Mouse (Mus musculus) natural killer cell, adult 2 months (primary cell): ENCODE measurements around the gene Stard3.

ENCODE experiments used
- DNase-seq, 2 experiments: peaks; one replicate each; pipeline ENCODE4 v3.0.0; 2022; ENCODE audit warnings: low spot score in 2 of 2

Stard3 gene

DNA sequence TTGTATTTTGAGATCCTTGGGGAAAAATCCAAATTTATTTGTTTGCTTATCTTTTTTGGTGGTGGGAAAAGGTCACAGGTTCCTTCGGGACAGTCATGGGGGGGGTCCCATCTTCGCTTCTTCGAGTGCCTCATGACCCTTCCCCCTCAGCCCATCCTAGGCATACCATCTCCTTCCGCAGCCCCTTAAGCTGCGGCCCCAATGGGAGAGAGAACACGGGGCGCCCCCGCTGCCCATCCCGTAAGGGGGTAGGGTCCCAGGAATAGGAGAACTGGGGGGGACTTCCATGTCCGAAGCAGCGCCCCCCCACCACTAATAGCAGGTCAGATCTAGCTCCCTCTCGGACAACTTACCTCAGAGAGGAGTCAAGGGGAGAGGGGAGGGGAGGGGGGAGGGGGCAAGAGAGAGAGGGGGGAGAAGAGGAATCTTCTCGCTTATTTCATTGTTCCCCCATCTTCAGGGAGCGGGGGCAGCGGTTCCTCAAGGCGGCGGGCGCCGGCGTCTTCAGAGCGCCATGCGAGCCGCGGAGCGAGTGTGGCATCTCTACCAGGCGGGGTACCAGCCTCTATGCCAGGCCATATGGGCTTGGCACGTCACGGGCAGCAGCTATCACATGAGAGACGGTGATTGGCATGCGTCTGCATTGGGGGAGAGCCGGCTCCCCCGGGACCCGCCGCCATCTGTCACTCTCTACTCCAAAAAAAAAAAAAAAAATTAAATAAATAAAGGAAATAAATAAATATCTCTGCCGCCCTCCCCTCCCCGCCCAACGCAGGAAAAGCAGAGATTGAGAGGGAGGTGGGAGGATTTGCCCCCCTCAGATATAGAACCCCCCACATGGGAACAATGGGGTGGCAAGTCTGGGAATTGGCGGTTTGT lies 28.8 kb upstream of the Stard3 start, which contains the start of gene Neurod2:
Neurod2 (minus strand) TSS at position 568 of the 879 bp plus-strand sequence.
- DNase-seq = no peak

DNA sequence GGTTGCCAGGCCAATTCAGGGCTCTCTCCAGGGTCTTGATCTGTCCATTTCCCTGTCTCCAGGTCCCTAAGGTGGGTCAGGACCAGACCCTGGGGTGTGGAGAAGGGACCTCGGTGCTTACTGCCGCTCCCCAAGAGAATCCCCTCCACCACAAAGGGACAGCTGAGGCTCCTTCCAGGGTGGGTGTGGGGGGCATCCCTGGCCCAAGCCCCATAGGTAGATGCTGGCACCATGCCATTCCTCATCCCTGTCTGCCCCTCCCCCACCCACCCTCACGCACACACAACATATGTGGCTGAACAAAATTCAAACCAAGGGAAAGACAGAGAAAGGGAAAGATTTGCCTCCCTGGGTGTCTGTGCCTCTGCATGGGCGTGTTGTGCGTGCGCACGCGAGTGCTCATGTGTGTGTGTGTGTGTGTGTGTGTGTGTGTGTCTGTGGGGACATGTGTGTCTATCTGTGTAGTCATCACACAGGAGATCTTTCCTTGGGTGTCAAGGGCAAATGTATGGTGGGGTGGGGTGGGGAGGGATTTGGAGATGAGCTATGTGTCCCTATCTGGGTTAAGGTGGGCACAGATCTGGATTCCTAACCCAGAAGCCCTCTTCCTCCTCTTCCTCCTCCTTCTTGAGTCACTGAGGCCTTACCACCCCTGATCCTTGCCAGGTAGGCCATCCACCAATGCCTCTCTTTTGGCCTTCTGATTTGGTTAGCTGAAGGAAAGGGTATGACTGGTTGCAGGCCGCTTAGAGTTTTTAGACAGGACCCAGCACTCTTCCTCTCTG lies 28.0 kb upstream of the Stard3 start:
- no peak for DNase-seq

DNA sequence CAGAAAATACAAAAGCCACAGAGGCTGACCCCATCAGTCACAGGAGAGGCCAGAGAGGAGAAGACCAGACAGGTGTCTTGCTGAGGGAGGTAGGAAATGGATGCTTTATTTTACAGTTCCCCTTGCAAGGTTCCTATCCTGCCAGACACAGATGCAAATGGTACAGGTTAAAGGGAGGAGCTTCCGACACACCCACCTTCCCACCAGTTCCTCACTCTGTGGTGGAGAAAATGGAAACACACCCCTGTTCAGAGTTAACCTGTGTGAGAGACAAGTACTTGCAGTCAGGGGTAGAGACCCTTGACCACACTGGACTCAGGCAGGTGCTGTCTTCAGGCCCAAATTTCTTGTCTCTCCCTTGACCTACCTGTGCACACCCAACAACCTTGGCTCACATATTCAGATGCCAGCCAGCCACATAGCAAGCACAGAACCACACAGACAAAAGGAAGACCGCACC lies 27.4 kb upstream of the Stard3 start:
- no peak for DNase-seq

DNA sequence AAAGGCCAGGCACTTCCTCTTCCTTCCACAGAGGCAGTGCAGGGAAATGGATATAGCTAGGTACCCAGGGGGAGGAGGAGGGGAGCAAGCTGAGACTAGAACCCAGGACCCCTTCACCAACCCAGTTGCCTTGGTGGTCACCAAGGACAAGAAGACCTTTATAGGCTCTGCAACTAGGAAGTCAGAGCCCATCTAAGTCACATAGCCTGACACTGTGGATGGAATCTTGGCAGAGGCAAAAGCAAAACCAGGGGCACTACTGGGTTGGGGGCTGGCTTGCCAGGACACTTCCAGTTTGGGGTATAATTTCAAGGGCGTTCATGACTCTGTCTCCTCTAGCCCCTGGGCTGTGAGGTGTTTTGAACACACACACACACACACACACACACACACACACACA lies 26.8 kb upstream of the Stard3 start:
- DNase-seq = no peak

DNA sequence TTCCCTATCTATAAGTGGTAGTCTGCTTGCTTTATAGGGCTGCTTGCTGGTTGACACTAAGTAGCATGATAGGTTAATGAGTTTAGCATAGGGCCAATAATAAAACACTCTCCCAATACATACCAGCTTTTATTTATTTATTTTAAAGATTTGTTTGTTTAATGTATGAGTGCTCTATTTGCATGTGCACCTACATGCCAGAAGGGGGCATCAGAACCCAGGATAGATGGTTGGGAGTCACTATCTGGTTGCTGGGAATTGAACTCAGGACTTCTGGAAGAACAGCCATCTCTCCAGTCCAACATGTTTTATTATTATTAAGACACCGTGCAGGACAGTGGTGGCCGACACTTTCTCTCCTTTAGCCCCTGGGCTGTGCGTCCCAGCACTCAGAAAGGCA lies 26.0 kb upstream of the Stard3 start:
- no peak for DNase-seq

DNA sequence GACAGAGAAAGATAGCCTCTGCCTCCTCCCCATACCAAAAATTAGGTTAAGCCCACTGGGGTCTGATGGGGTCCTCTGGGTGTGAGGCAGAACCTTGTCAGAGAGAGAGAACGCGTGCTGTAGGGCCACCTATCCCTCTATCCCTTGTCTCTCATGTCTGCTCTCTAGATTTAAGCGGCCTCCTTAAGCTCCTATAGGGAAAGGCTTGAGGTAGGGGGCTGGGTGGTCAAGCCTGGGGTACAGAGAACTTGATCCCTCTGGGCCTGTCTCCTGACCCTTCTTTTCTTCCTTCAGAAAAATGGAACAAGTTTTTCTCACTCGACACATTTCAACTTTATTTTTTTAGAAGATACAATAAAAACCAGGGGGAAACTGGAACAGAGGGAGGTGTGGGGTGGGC lies 25.3 kb upstream of the Stard3 start:
- DNase-seq = no peak

DNA sequence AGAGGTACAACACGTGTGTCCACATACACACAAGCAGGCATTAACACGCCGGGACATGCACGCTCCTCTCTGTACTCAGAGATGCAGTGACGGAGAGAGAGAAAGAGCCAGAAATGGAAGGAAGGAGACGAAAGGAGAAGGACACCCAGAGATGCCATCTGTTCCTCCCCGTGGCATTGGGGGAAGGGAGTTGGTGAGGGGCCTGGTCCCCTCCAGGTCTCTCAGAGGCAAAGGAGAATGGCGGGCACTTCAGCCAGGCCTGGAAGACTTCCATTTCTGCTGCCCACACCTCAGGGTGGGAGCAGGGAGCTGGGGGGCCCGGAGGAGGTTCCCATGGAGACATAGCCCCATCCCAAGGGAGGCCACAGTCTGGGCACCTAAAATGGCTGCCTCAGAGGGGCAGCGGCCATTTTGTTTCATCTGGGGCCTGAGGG lies 24.9 kb upstream of the Stard3 start:
- no peak for DNase-seq

DNA sequence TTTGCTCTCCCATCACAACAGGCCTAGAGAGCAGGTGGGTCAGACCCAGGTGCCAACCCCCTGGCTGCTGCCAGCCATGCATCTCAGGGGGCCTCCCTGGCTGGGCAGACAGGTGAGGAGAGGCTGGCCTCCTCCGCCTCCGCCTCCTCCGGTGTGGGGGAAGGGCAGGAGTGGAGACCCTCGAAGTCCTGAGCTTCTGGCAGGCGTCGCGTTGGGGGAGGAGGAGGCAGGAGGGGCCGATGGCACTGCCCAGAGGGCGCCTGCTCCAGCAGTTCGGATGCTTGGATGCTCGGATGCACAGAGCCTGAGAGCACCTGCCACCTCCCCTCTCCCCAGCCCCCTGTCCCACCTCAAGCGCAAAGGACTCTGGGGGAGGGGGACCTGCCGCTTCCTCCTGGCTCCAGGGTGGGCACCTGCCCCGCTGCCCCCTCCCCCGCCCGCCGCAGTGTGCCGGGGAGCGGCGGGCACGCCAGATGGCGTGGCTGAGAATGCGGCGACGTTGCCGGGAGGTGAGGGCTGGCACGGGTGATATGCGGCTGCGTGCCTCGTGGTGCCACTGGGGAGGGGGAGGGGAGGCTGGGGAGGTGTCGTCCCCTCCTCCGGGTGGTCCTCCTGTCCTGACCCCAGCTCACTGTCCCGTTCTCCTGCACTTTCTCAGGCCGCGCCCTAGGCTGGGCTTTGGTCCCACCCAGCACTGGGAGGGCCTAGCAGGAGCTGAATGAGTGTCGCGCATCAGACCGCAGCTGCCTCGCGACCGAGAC lies 24.0 kb upstream of the Stard3 start:
- DNase-seq = no peak

DNA sequence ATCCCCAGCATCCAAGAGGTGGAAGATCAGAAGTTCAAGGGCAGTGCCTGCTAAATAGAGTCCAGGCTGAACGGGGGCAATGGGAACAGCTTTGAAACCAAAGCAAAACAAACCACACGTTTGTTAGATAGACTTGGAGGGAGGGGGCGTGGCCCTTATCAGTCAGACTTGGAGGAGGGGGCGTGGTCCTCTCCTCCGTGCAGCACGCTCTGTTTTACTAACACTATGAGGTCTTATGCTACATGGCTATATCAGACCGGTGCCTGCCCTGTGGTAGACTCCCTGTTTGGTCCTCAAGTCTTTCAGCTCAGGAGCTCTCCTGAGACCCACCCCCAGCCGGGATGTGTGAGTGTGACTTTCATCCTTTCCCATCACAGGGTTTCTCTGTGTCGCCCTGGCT lies 22.9 kb upstream of the Stard3 start:
- no peak for DNase-seq

DNA sequence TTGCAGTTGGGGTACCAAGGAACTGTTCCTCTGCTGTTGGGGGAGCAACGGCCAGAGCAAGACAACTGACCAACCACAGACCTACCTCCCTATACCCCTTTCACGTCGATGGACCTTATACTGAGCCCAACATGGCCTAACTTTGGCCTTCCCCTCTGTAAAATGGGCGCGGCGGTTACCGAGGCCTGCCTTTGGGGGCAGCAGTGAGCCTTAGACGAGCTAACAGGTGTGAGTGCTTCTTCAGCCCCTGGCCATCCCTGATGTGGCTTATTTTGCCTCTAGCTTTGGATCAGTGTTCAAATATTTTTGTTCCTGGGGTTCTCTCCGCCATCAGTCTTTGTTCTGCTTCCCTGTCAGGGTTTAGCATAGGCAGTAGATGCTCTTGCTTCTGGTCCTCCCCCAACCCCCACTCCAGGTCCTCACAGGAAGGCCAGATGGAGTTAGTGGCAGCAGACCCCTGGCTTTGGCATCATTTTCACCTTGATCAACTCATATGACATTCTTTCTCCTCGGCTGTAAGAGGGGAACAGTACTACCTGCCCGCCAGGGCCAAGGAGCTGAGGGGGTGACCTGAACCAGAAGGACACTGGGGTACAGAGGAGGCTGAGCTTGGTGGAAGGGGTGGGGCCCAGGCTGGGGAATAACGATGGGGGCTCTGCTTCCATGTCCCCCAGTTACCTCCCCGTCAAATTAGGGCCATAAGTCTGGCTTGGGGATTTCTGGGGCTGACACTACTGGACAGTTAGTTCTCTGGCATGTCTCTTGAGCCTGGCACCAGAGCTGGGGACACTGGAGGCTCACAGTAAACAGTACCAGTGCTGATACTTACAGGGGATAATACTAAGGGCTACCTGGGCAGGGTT lies 21.7 kb upstream of the Stard3 start:
- no peak for DNase-seq

DNA sequence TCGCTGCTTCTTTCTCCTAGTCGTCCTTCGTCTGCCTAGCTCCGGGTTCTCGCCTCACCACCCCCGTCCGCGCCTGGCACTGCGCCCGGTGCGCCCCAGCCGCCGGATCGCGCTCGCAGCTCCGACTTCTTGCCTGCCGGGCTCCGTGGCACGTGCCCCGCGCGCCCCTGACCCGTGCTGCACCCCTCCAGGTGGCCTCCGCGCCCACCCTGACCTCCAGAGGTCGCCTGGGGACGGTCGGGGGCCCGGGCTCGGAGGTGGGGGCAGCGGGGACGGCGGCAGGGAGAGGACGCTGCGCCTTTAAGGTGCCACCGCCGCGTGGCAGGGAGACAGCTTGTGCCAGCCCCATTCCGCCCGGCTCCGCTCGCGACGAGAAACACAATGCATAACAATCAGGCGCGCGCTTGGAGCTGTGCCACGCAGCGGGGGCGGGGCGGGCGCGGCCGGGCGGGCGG lies 19.6 kb upstream of the Stard3 start:
- no peak for DNase-seq

DNA sequence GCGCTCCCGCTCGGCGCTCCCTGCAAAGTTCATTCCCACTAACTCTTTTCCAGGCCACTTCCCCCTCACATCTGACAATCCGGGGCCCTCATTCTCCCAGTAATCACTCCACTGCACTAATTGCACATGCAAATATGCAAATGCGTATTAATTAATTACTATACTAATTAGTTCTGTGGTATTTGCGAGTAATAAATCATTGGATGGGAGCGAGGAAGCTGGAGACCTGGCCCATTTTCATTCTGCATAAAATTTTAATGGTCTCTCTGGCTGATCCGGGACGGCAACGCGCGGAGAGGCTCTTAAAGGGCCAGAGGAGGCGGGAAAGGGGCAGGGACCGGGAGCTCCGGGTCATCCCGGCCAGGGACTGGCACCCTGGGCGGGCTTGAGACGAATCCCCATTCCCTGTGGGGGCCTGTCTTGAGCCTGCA lies 19.1 kb upstream of the Stard3 start:
- no peak for DNase-seq

DNA sequence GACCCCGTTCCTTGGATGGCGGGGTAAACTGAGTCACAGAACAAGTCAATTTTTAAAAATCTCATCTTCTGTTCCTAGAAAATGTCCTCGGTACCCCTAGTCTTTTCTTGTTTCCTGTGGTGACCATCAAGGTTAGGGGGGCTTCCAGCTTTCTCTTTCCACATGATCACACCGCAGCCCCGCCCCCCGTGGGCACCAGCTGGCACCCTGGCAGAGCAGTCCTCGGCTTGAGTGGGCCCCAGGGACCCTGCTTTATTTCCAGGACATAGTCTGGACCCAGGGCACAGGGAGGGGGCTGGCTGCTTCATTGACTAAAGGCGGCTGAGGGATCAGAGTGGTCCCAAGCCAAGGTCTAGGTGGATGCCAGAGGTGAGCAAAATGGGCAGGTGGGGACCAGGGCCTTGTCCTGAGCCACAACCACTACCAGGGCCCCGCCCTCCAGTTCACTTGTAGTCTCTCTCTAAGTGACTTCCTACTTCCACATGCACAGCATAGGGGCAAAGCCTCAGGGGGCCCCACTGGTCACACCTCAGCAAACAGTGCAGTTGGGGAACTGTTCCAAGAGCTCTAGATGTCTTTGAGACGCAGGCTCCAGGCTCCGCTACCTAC lies 18.4 kb upstream of the Stard3 start:
- DNase-seq = no peak

DNA sequence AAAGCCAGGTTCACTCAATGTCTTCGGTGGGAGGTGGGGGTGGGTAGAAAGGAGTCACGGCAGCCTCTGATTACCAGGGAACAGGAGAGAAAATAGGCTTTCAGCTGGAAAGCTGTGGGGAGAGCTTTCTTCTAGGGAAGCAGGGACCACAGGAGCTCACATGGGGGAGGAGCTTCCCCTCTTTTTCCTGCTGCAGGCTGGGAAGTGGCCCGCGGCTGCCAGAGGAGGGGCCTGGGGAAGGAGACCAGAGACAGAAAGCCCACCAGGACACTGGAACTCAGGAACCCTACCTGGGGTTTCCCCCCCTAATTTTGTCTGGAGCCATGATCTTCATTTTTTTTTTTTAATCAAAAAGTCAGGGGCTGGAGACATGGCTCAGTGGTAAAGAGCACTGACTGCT lies 17.6 kb upstream of the Stard3 start:
- DNase-seq = no peak

DNA sequence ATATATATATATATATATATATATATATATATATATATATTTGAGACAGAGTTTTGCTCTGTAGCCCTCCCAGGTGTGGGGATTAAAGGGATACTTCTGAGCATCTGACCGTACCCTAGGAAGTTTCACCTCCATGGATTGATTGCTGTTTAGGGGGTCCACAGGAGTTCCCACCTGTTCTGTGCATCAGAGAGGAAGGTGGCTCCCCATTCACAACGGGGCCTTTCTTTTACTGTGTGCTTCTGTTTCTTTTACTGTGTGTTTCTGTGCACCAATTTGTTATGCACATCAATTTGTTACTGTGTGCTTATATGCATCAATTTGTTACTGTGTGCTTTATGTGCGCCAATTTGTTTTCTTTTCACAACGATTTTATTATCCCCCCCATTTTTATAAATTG lies 17.0 kb upstream of the Stard3 start:
- no peak for DNase-seq

DNA sequence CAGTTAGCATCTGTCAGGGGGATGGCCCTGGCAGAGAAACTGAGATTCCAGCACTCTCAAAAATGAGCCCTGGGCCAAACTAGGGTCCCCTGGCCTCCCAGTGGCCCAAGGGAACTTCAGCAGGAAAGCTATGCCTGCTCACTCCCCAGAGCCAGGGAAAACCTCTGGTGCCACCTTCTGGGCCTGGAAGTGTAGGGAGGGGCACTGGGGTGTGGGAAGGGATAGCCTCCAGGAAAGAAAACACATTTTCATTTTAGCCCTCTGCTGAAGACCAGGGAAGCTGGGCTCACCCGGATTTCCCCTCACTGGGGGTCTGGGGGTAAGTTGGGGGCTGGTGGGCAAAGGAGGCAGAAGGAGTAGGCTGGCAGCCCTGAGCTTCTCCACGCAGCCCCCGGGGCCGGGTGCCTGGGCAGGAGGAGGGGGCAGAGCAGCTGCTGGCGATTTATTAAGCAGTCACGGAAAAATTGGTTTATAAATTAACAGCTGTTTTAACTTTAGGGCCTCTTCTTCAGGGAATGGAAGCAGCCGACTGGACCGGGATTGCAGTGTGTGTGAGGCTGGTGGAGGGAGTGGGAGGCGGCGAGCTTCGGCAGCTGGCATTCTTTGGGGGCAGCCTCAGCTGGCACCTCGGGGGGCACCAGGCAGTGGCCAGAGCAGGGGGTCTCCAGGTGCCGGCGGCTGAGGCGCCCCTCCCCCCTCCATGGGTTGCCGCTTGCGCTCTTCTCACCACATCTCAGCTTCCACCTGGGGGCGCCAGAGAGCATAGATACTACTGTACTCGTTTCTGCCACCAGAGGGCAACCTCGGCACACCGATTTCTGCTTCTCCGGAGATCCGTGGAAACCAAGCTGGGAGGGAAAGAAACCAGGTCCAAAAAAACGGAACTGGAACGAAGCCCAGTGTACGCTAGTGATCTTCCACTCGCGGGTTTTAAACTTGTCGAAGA lies 15.9 kb upstream of the Stard3 start:
- peak; percentile 87 to 93 for DNase-seq

DNA sequence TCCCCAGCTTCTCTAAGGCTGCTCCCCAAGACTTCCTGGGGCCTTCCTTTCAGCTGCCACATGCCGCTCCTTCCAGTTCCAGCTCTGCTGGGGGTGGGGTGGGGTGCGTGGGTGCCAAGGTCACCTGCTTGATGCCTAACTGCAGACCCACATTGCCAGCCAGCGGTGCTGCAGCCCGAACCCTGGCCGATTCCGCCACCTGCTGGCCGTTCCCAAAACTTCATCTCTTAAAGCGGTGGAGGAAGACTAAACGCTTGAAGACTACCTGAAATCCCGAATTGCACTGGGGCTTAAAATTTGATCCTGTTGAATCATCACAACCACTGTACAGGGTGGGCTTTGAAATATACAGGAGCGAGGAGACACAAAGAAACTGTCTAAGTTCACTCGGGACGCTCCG lies 12.9 kb upstream of the Stard3 start:
- peak; percentile 51 to 70 for DNase-seq

DNA sequence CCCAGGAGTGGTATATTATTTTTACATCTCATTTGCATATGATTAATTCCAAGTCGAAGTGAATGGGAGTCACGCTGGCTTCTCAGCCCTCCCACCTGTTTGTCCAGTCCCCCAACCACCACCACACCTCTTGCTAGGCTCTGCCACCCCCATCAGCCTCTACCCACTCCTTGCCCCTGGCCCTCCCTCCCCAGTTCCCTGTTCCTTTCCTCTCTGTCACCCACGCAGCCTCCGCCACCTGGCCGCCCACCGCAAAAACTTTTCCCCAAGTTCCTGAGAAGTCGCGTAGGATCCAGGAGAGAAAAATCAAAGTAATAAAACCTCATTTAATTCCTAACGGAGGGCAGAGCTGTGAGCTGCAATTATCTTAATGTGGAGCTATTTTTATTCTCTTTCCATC lies 12.0 kb upstream of the Stard3 start:
- no peak for DNase-seq

DNA sequence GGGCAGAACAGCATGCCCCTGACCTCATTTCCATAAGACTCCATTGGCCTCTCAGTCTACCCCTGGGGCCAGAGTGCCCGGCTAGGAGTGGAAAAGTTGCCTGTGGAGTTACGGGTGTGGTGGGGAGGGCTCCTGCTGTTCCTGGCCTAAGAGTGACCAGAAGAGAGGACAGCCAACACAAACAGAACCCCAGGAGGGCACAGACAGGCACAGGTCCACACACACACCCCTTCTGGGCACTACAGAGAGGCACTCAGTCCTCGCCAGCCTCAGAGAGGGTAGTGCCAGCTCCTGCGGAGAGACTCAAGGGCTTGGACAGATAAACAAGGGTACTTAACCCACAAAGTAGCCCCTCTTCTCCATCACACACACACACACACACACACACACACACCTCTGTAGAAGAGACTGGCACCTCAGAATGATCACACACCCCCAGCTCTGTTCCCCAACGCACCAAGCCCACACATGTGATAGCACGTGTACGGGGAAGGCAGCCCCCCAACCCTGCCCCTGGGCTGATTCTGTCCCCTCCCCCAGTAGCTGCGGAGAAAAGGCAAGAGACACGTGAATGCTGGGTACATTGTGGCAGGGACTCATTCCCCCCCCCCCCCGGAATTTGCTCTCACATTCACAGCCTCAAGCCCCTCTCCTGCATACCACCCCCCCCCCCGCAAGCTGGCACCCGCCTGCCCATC lies 10.6 kb upstream of the Stard3 start:
- DNase-seq = no peak
